Mouse (Mus musculus) spleen, embryonic (tissue): ENCODE results near the gene Mtch1.

ENCODE experiments used
- CTCF ChIA-PET: fragments of 350-600 bp; sonication (Branson Sonifier 250); formaldehyde crosslinking; loops from one replicate; lab custom pipeline; 2022; lab: Charles Lee

Mtch1 gene

GRCm38 (mm10) chr17:29368726-29369125 is 21.0 kb upstream of the Mtch1 start:
- CTCF ChIA-PET: interaction anchor here (0.6 kb wide), 1 partner anchor 1130 kb away, joined by 9 read pairs; no protein-coding TSS in a partner anchor

DNA sequence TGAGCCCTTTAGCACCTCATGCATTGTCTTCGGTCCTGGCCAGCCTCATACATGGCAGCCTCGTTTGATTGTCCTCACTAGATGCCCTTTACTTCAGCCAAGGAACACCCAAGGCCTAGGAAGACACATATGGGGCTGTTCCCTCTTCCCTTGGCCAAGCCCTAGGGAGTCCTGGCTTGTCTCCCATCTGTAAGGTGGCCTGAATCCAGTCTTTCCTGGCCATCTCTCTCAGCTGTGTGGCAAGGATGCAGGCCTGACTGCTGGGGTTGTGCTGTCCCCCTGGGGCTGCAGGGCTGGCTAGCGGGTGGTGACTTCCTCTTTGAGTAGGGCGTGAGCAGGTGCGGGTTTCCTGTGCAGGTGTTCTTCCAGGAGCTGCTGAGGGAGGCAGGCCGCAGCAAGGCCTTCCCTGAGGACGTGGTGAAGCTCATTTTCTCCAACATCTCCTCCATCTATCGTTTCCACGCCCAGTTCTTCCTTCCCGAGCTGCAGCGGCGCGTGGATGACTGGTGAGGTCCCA is 17.4 kb upstream of the Mtch1 start:
- CTCF ChIA-PET: no interaction called here

GRCm38 (mm10) chr17:29363109-29363508 is 15.4 kb upstream of the Mtch1 start:
- CTCF ChIA-PET: interaction anchor here (0.5 to 0.6 kb wide), 2 partner anchors 9 kb away, joined by 4 to 5 read pairs; no protein-coding TSS in a partner anchor

- CTCF ChIA-PET: interaction anchor here (0.5 to 1.1 kb wide), 2 partner anchors 8 to 13 kb away, joined by 4 read pairs; no protein-coding TSS in a partner anchor
These were observed 14.4 kb upstream of the Mtch1 start for GRCm38 (mm10) chr17:29361982-29362691.

- CTCF ChIA-PET: interaction anchor here (0.7 to 1.1 kb wide), 2 partner anchors 10 to 12 kb away, joined by 4 read pairs; no protein-coding TSS in a partner anchor
These were observed 13.1 kb upstream of the Mtch1 start, which contains the start of gene Fgd2 for GRCm38 (mm10) chr17:29360761-29361221. Gene Fgd2 (plus strand): TSS chr17:29360914.

- CTCF ChIA-PET: interaction anchor here (1.0 kb wide), 1 partner anchor 19 kb away, joined by 7 read pairs; no protein-coding TSS in a partner anchor
These were observed 11.2 kb upstream of the Mtch1 start for GRCm38 (mm10) chr17:29358928-29359327.

DNA sequence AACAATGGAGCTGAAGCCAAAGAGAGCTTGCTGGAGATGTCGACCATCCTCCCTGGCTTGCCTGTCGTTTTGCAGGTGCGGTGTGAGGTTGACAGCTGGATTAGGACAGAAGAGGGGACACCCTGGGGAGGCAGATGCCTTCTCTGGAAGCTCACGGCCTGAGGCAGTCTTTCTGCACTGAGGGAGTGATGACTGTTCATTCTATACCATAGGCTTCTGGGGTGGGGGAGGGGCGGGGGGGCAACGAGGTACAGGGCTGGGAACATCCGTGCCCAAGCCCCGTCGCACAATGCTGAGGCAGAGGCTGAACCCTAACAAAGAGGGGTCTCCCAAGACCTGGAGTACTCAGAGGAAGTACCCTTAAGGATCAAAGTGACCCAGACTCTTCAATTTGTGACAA is 9.1 kb upstream of the Mtch1 start:
- CTCF ChIA-PET: interaction anchor here (0.6 kb wide), 1 partner anchor 351 kb away, joined by 10 read pairs; no protein-coding TSS in a partner anchor

DNA sequence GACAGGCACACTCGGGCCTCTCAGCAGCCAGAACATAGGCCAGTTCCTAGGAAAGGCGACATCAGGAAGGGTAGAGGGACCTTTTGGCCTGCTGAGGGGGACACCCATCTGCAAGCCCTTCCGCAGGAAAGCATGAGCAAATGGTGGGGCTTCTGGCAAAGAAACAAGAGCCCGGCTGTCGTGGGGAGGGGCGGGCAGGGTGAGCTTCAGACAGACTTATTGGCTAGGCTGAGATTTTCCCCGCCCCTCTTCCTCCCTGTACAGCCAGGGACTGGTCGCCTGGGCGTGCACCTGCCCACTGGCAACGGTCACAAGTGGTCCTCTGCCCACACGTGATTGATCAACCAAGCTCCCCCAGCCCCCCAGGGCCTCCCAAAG is 8.7 kb upstream of the Mtch1 start:
- CTCF ChIA-PET: no interaction called here

DNA sequence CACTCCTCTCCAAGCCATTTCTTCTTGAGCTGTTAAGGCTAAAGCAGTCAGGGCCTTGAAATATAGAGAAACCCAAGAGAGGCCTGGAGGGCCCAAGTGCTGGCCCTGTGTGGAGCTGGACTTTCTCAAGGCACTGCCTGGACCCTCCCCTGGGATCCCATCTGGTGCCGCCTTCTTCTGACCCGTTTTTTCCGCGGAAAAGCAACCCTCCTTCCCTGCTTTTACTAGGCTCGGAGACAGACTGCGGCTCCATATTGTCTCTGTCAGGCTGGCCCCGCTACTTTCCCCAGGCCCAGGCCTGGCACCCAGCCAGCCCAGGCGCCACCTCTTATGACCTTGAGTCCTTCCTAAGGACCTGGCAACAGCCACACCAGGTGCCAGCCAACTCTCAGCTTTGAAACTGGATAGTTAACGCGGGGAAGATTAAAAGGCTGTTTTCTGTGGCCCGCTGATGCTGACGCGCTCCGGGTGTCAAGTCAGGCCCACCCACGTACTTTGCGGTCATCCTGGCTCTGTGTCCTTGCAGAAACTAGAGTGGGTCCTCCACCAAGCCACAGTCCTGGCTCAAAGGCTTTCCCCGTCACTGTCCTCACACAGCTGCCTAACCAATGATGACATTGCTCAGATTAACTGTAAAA is 8.2 kb upstream of the Mtch1 start:
- CTCF ChIA-PET: no interaction called here

DNA sequence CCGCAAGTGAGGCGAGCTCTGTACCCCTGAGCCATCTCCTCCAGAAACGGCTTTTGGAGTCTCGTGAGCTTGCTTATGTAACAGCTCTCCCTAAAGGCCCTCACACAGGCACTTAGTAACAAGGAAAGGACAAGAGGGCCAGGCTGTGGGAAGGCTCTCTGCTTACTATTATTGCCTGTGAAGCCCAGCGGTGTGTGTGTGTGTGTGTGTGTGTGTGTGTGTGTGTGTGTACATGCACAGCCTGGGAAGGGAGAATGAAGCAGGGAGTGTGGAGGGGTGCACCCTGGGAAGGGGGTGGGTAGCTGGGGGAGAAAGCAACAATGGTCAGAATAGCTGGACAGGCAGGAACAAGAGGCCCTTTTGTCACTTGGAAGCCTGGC is 7.7 kb upstream of the Mtch1 start:
- CTCF ChIA-PET: no interaction called here

GRCm38 (mm10) chr17:29351056-29351455 is 3.3 kb upstream of the Mtch1 start:
- CTCF ChIA-PET: interaction anchor here (0.6 kb wide), 1 partner anchor 163 kb away, joined by 3 read pairs; no protein-coding TSS in a partner anchor

GRCm38 (mm10) chr17:29348996-29349395 is 1.3 kb upstream of the Mtch1 start:
- CTCF ChIA-PET: interaction anchor here (0.6 to 0.8 kb wide), 3 partner anchors 13 to 165 kb away, joined by 3 to 4 read pairs (median 3); no protein-coding TSS in a partner anchor

DNA sequence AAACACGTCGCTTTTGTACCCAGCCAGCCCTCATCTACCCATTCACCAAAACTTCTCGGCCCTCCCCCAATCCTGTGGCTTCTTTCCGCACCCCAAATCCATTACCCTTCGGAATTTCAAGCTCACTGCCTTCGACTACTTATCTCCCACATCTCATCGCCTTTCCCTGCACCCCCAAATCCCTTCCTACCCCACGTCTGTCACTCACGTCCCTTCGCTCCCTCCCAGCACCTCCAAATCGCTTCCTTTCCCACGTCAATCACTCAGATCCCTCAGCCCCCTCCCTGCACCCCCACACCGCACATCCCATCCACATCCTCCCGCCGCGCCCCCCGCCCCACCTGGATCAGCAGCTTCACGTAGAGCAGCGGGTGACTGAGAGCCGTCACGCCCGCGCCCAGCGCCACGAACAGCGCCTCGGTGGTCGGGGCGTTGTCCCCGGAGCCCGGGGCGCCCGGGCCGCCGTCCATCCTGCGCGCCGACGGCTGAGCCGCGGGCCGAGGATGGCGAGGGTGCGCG is 549 bp downstream of the Mtch1 start:
- CTCF ChIA-PET: interaction anchor here (1.1 to 1.6 kb wide), 4 partner anchors 20 to 181 kb away, joined by 3 to 4 read pairs (median 4); no protein-coding TSS in a partner anchor

DNA sequence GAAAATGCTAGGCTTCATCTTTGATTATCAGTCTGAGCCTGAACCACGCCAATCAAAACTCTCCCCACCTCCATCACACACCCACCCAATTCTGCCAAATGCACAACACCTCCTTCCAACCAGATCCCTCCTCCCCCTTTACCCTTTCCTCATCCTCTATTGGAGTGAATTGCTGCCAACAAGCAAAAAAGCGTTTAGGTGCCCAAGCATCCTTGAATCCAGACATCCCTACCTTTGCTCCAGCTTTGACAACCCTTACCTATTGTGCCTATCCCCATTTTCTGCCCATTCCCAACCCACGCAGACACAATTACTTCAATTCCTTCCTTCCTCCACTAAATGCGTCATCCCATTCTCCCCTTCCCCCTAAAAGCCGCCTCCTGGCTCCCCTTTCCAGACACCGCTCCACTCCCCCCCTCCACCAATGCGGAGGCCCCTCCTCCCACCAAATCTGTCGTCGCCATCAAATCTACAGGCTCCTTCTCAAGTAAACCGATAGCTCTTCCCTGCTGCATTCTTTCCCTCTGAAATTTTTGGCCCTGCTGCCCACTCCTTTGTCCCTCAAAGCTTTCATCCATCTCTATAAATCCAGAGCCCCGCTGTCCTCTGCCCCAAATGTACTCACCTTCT is 1.1 kb downstream of the Mtch1 start:
- CTCF ChIA-PET: interaction anchor here (0.9 to 1.6 kb wide), 3 partner anchors 20 to 91 kb away, joined by 3 to 4 read pairs (median 3); no protein-coding TSS in a partner anchor

DNA sequence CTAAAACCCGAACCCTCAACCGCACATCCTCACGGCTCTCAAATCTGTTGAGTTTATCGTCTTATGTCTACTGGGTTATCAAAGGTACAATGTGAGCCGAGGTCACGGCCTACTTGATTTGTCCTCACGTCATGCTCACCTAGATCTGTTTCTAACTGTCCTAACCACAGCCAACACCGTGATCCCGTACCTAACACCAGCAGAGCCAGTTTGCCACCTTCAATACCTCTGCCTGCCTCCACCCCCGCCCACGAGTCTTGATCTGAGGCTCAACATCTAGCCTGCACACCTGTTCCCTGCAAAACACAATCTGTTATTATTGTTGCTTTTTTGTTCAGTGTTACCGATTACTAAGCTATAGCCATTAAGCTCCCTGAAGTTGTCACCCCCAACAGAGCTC is 2.5 kb downstream of the Mtch1 start:
- CTCF ChIA-PET: no interaction called here

GRCm38 (mm10) chr17:29343241-29343640 is 4.5 kb downstream of the Mtch1 start:
- CTCF ChIA-PET: no interaction called here

DNA sequence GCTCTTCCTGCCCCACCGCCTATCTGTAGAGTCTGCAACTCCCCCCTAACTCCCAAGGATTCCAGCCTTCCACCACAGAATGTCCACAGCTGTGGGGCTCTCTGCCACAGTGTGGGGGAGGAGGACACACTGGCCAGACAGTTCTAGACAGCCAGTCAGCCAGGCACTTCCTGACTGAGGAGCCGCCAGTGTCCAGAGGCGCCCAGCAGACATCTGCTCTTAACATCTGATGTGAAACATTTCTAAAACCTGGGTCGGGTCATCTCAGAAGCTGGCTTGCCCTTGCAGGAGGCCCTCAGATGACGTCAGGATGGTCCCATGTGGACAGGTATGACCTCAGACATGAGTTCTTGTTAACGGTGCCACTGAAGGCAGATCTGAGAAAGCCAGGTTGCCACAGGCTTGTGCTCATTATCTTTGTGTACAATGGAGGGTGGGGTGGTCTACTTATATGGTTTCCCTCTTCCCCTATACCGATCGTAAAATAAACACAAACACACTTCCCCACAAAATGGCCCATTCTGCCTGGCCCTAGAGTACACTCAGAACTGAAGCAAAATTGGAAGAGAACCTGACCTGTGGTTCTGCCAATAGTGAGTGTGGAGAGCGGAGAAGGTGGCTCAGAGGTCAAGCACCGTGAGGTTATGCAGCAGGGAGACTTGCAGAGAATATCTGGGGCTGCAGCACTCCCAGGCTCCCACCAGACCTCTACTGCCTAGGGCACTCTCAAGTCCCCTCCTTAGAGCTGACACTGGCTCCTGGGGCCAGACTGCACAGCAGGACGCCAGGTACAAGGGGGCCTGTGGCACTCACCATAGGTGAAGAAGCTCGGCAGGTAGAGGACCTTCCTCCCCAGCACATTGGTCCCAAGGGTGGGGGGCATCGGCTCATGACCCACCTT is 5.5 kb downstream of the Mtch1 start:
- CTCF ChIA-PET: interaction anchor here (0.9 kb wide), 1 partner anchor 28 kb away, joined by 4 read pairs; no protein-coding TSS in a partner anchor

DNA sequence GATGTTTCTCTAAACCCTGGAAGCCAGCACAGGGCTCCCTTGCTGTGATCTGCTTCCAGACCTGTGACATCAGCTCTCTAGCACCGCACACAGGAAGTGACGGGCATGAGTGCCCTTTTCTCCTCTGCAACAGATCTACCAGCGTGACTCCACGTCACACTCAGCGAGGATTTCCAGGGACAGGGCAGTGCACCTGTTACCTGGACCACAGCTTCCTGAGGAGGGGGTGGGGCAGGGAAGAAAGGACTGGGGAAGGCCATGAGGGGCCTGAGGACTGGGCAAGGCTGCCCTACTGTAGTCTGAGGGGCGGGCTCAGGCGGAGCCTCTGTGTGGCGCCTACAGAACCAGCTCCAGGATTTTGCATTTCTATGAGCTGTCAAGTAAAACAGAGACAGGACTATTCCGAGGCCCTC is 6.1 kb downstream of the Mtch1 start:
- CTCF ChIA-PET: interaction anchor here (0.7 to 0.9 kb wide), 2 partner anchors 29 to 173 kb away, joined by 4 read pairs; no protein-coding TSS in a partner anchor

GRCm38 (mm10) chr17:29340406-29341261 is 7.1 kb downstream of the Mtch1 start:
- CTCF ChIA-PET: interaction anchor here (0.6 to 0.8 kb wide), 4 partner anchors 22 to 584 kb away, joined by 3 to 4 read pairs (median 4); no protein-coding TSS in a partner anchor
